In the genomic region with DNA sequence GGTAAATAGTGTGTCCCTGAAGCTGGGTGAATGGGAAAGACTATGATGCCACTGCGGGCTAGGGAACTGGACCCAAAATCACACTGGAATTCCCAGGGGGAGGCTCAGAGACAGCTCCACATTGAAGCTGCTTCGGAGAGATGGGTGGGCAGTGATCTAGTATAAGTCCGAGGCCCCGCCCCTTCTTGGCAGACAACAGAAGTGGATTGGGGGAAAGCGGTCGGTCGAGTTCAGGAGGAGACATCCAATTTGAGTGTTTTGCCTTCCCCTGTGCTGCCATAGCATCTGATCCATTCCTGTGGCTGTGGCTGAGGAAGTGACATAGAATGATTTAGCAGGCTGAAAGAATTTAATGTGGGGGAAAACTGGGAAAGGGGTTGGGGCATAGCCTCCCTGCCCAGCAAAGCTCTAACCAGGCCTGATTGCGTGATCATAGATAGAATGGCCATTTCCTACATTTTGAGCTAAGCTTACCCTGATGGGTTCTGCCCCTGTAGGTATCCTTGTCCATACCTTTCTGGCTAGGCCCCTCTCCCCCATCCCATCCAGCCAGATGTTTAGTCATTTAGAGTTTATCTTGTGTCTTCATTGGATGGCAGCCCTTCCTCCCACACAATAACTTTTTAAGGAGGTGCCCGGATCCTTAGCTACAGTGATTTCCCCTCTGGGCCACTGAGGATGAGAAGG, we compare ENCODE assay signal across 27 mouse cellular contexts. TPM values are rescaled to one million over a fixed set of nuclear protein-coding genes. Genes with fewer than 3 reads are reported as not detected.
DNase-seq lines count a peak whose midpoint lies in the region; ATAC-seq lines count a peak whose summit lies in the region.
"Had no signal": no experiment of that assay in that cellular context is flagged by ENCODE, and none has a peak within 500 bp of the region (broad histone marks: within the 10 kb centered on the region; RNA-seq: fewer than 3 reads in every experiment).

No protein-coding gene starts in this region.

- no peak overlapping the region for H3K9ac ChIP-seq in midbrain, embryonic 15.5 days
- no peak overlapping the region for H3K9ac ChIP-seq in intestine, embryonic 15.5 days
- H3K9ac ChIP-seq: kidney, embryonic 15.5 days; neural tube, embryonic 15.5 days; stomach, embryonic 15.5 days had no signal

- 11% methylated on average over 9 of the region's 9 CpGs for WGBS in midbrain, embryonic 15.5 days
- WGBS in intestine, embryonic 15.5 days, result 4% methylated on average over 9 of the region's 9 CpGs

- no peak overlapping the region for H3K27ac ChIP-seq in midbrain, embryonic 15.5 days
- no peak overlapping the region for H3K27ac ChIP-seq in intestine, embryonic 15.5 days
- H3K27ac ChIP-seq: gastrocnemius, adult 2 months; hindbrain, postnatal 0 days; kidney, embryonic 15.5 days; neural tube, embryonic 15.5 days; stomach, embryonic 15.5 days had no signal

- DNase-seq in cerebellum, postnatal 14 days, result peak; percentile 21 to 45
- DNase-seq in cerebellum, adult 9-11 months, result no peak
- DNase-seq in R1 (ENCODE audit: low read depth, low spot score), result peak; percentile 35
- DNase-seq in embryo, embryonic 9.5 days (ENCODE audit: extremely low spot score), result peak; percentile 13
- no peak for DNase-seq in adrenal gland, adult (ENCODE audit: inconsistent age in 2 of 2, low spot score in 1 of 2)
- DNase-seq in thymus, postnatal 0 days (ENCODE audit: low spot score), result no peak
- DNase-seq: adrenal gland, adult 2 months; cerebellum, adult 2 months; gastrocnemius, adult 2 months; heart, postnatal 36 days; kidney, adult 11 months; lung, postnatal 10 days; right cerebral cortex, adult 18-20 months; right cerebral cortex, postnatal 4 days; thymus, adult 18-20 months had no signal

- no peaks in the 10 kb centered on the region for H3K9me3 ChIP-seq in midbrain, embryonic 15.5 days
- H3K9me3 ChIP-seq in intestine, embryonic 15.5 days, result no peaks in the 10 kb centered on the region
- H3K9me3 ChIP-seq: kidney, embryonic 15.5 days; neural tube, embryonic 15.5 days; stomach, embryonic 15.5 days had no signal

- H3K4me2 ChIP-seq in midbrain, embryonic 15.5 days, result peak overlapping the region; percentile 50; the same call in 1 of the 2 replicates
- no peak overlapping the region for H3K4me2 ChIP-seq in intestine, embryonic 15.5 days (replicated peaks)

- H3K4me3 ChIP-seq in midbrain, embryonic 15.5 days, result no peak overlapping the region
- H3K4me3 ChIP-seq in intestine, embryonic 15.5 days (replicated peaks), result no peak overlapping the region
- H3K4me3 ChIP-seq: gastrocnemius, adult 2 months; neural tube, embryonic 15.5 days; stomach, embryonic 15.5 days had no signal

- H3K4me1 ChIP-seq in midbrain, embryonic 15.5 days, result peaks cover 29% of the 10 kb centered on the region
- H3K4me1 ChIP-seq in intestine, embryonic 15.5 days (replicated peaks), result 0 out of 2 replicates have a peak, but pooled peaks cover 7% of the 10 kb centered on the region

- ATAC-seq in midbrain, embryonic 15.5 days (replicated peaks), result no peak
- no peak for ATAC-seq in intestine, embryonic 15.5 days
- ATAC-seq: forebrain, embryonic 14.5 days had no signal

- H3K27me3 ChIP-seq in midbrain, embryonic 15.5 days (replicated peaks), result peaks cover 60% of the 10 kb centered on the region
- H3K27me3 ChIP-seq in intestine, embryonic 15.5 days (replicated peaks), result peaks cover 82% of the 10 kb centered on the region

- no peaks in the 10 kb centered on the region for H3K36me3 ChIP-seq in midbrain, embryonic 15.5 days (replicated peaks)
- no peaks in the 10 kb centered on the region for H3K36me3 ChIP-seq in intestine, embryonic 15.5 days
- H3K36me3 ChIP-seq: kidney, embryonic 15.5 days; neural tube, embryonic 15.5 days; stomach, embryonic 15.5 days had no signal

RNA-seq across cellular contexts. Expression of a gene that starts 8.3 kb away (rescaled TPM):
- 0.93 and 1.5 TPM in 2 replicates for polyA plus RNA-seq in midbrain, embryonic 15.5 days (2015; fragmentation: Nextera tagmentation; extraction: Ambion mirVana)
- polyA plus RNA-seq in intestine, embryonic 15.5 days (2015; fragmentation: Nextera tagmentation; extraction: Ambion mirVana), result not detected in 2 replicates
- not detected in 2 replicates for polyA plus RNA-seq in thymus, postnatal 0 days (2015; fragmentation: Nextera tagmentation; extraction: Ambion mirVana)
- polyA plus RNA-seq: embryonic facial prominence, embryonic 14.5 days; forebrain, embryonic 14.5 days; heart, embryonic 14.5 days; limb, embryonic 11.5 days; liver, embryonic 16.5 days; neural tube, embryonic 15.5 days; stomach, embryonic 15.5 days; urinary bladder, adult 2 months had no signal

Comparison
In these comparisons a context has a peak if more than half of its experiments do, and no peak if none do; other contexts are left out.
1. DNase-seq: peak in cerebellum, postnatal 14 days (2 of 2), R1 (single experiment) and embryo, embryonic 9.5 days (single experiment); none in cerebellum, adult 9-11 months (single experiment), adrenal gland, adult (0 of 2) and thymus, postnatal 0 days (single experiment).